Mouse (Mus musculus) liver, postnatal 0 days (tissue): ENCODE measurements at regions not wholly inside any gene's neighbourhood (a gene's known extent, or its start where the extent isn't known, plus 50 kb on each side); places are given as distances from the start of the nearest gene placed in this dataset.

Experiments
- CTCF ChIP-seq: sonication (generic); IDR thresholded peaks from 2 replicates; pipeline ENCODE4 v1.5.1; 2016; ENCODE audit warnings: antibody characterized with exemption, low read depth
- EP300 ChIP-seq: IDR thresholded peaks from 2 replicates; pipeline ENCODE4 v1.6.1; 2016; ENCODE audit warnings: antibody characterized with exemption, low read depth, mild to moderate bottlenecking

- TF ChIP-seq CTCF (no peak), EP300 (no peak)
Measured at GRCm38 (mm10) chr8:103033956-103034355, 248.5 kb upstream of the Cdh11 start.
